ENCODE assay signal across 8 mouse cellular contexts in the genomic region with DNA sequence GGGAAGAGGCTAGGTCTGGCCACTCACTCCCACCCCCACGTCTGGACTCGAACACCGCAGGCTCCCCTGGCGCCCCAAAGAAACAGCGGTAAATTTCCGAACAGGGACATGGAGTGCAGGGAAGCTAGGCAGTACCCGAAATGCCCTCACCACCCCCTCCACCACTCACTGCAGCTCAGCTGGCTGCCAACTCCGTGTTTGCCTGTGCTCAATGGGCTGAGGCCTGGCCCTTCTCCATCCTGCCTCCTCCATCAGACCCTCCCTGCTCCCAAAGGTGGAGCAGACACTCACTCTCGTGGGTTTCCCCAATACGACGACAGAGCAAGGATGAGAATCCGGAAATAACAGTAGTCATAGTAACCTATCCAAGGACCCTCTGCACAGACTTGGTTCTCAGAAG. TPM values are rescaled to one million over a fixed set of nuclear protein-coding genes. Genes with fewer than 3 reads are reported as not detected.
DNase-seq lines count a peak whose midpoint lies in the region; ATAC-seq lines count a peak whose summit lies in the region.

No protein-coding gene starts in this region.

- no peak for ATAC-seq in hindbrain, embryonic 12.5 days (ENCODE audit: low FRiP score)
- ATAC-seq in stomach, embryonic 16.5 days (ENCODE audit: insufficient read depth, low FRiP score): no peak

- no peaks in the 10 kb centered on the region for H3K9me3 ChIP-seq in hindbrain, embryonic 12.5 days (replicated peaks)
- no peaks in the 10 kb centered on the region for H3K9me3 ChIP-seq in stomach, embryonic 16.5 days (replicated peaks; ENCODE audit: control insufficient read depth, low read length)

- H3K27ac ChIP-seq in hindbrain, embryonic 12.5 days: peak overlapping the region; percentile 91
- H3K27ac ChIP-seq in stomach, embryonic 16.5 days (ENCODE audit: low read length): peak overlapping the region; percentile 97; the same call in 1 of the 2 replicates

- WGBS in hindbrain, embryonic 12.5 days: 7% methylated on average over 12 of the region's 12 CpGs
- 18% methylated on average over 12 of the region's 12 CpGs for WGBS in stomach, embryonic 16.5 days

- H3K4me3 ChIP-seq in hindbrain, embryonic 12.5 days: peak overlapping the region; percentile 89
- H3K4me3 ChIP-seq in stomach, embryonic 16.5 days (replicated peaks; ENCODE audit: low read length): peak overlapping the region; percentile 76

- peak overlapping the region; percentile 96 for H3K9ac ChIP-seq in hindbrain, embryonic 12.5 days
- H3K9ac ChIP-seq in stomach, embryonic 16.5 days (ENCODE audit: low read length): peak overlapping the region; percentile 93

- H3K4me2 ChIP-seq in hindbrain, embryonic 12.5 days (replicated peaks): peak overlapping the region; percentile 70
- peak overlapping the region; percentile 96 for H3K4me2 ChIP-seq in stomach, embryonic 16.5 days (ENCODE audit: low read depth, low read length)

- no peaks in the 10 kb centered on the region for H3K36me3 ChIP-seq in hindbrain, embryonic 12.5 days
- no peaks in the 10 kb centered on the region for H3K36me3 ChIP-seq in stomach, embryonic 16.5 days (ENCODE audit: control insufficient read depth, insufficient read depth, low read length)

- no peaks in the 10 kb centered on the region for H3K27me3 ChIP-seq in hindbrain, embryonic 12.5 days
- H3K27me3 ChIP-seq in stomach, embryonic 16.5 days (ENCODE audit: control insufficient read depth, insufficient read depth, low read length): no peaks in the 10 kb centered on the region

- peaks cover 64% of the 10 kb centered on the region for H3K4me1 ChIP-seq in hindbrain, embryonic 12.5 days
- peaks cover 64% of the 10 kb centered on the region for H3K4me1 ChIP-seq in stomach, embryonic 16.5 days (ENCODE audit: control insufficient read depth, insufficient read depth, low read length)

- peak; percentile 65 for DNase-seq in adrenal gland, postnatal 10 days
- no peak for DNase-seq in adrenal gland, adult 18-20 months (ENCODE audit: low spot score in 2 of 2)
- peak; percentile 45 to 52 for DNase-seq in cerebellum, postnatal 36 days
- peak; percentile 72 for DNase-seq in layer of hippocampus, postnatal 36 days
- peak; percentile 51 for DNase-seq in lung, postnatal 14 days
- no peak for DNase-seq in thymus, postnatal 0 days (ENCODE audit: low spot score)

RNA-seq across cellular contexts. Expression of a gene that starts 2.2 kb away (rescaled TPM):
- 100 to 1,000 TPM; 125 to 153 TPM for total RNA-seq in adrenal gland, postnatal 10 days (2021)
- total RNA-seq in adrenal gland, adult 18-20 months (2021): 100 to 1,000 TPM; 195 to 242 TPM
- polyA plus RNA-seq in hindbrain, embryonic 12.5 days (2016; fragmentation: Nextera tagmentation; extraction: Ambion mirVana): 30.2 and 31.0 TPM in 2 replicates
- total RNA-seq in layer of hippocampus, postnatal 36 days (2021): 100 to 1,000 TPM; 266 to 300 TPM
- polyA plus RNA-seq in stomach, embryonic 16.5 days (2015; fragmentation: Nextera tagmentation; extraction: Ambion mirVana): 21.4 and 24.6 TPM in 2 replicates
- 14.3 and 19.8 TPM in 2 replicates for polyA plus RNA-seq in thymus, postnatal 0 days (2015; fragmentation: Nextera tagmentation; extraction: Ambion mirVana)

Comparison
In these comparisons a context has a peak if more than half of its experiments do, and no peak if none do; other contexts are left out.
1. DNase-seq: peak in adrenal gland, postnatal 10 days (single experiment), cerebellum, postnatal 36 days (2 of 2), layer of hippocampus, postnatal 36 days (2 of 2) and lung, postnatal 14 days (single experiment); none in adrenal gland, adult 18-20 months (0 of 2) and thymus, postnatal 0 days (single experiment).